Mouse (Mus musculus) intestine, postnatal 0 days (tissue): ENCODE results near the gene Glrx3. TPM values are rescaled to one million over a fixed set of nuclear protein-coding genes. Genes with fewer than 3 reads are reported as not detected.

ENCODE experiments used
- ATAC-seq: fragments of 200-750 bp; cut with Nextera tagmentation; 2 replicates; pipeline ENCODE4 v1.8.0; 2017; ENCODE audit warnings: mild to moderate bottlenecking, moderate TSS enrichment, moderate library complexity
- H3K27ac ChIP-seq: fragments of 300-500 bp; sonication (generic); 2 replicates; pipeline ENCODE4 v1.5.1; 2014; ENCODE audit warnings: mild to moderate bottlenecking, low read depth, low read length, moderate library complexity
- H3K27me3 ChIP-seq: fragments of 300-500 bp; sonication (generic); replicated peaks from 2 replicates; pipeline ENCODE4 v1.6.1; 2014; ENCODE audit warnings: low read length, mixed read lengths; ENCODE audit not compliant: control insufficient read depth, insufficient read depth
- H3K36me3 ChIP-seq: fragments of 300-500 bp; sonication (generic); 2 replicates; pipeline ENCODE4 v1.6.1; 2014; ENCODE audit warnings: mild to moderate bottlenecking, moderate library complexity; ENCODE audit not compliant: control insufficient read depth, insufficient read depth
- H3K4me1 ChIP-seq: fragments of 300-500 bp; sonication (generic); replicated peaks from 2 replicates; pipeline ENCODE4 v1.6.1; 2014; ENCODE audit warnings: antibody characterized with exemption, low read length, mixed read lengths; ENCODE audit not compliant: control insufficient read depth, insufficient read depth
- H3K4me2 ChIP-seq: fragments of 300-500 bp; sonication (generic); replicated peaks from 2 replicates; pipeline ENCODE4 v1.6.1; 2014; ENCODE audit warnings: low read depth, mild to moderate bottlenecking, moderate library complexity
- H3K4me3 ChIP-seq: fragments of 300-500 bp; sonication (generic); 2 replicates; pipeline ENCODE4 v1.5.1; 2014; ENCODE audit warnings: low read depth, low read length
- H3K9ac ChIP-seq: fragments of 300-500 bp; sonication (generic); 2 replicates; pipeline ENCODE4 v1.6.1; 2014; ENCODE audit warnings: mild to moderate bottlenecking, low read depth, low read length
- H3K9me3 ChIP-seq: fragments of 300-500 bp; sonication (generic); 2 replicates; pipeline ENCODE4 v1.6.1; 2016; ENCODE audit warnings: mixed run types; ENCODE audit not compliant: control insufficient read depth
- CTCF ChIP-seq: sonication (generic); IDR thresholded peaks from 2 replicates; pipeline ENCODE4 v1.5.1; 2016; ENCODE audit warnings: low read depth, mild to moderate bottlenecking, control low read depth, antibody characterized with exemption, moderate library complexity
- WGBS: fragments of 180-500 bp; shearing (Covaris S2); extraction: QIAGEN DNeasy Blood & Tissue Kit; methylation state at CpG from one replicate; pipeline ENCODE4 v1.1.7; 2014; 5-methylcytosine and 5-hydroxymethylcytosine counted together
- polyA plus RNA-seq: library from polyadenylated mRNA; unstranded; fragments of >200 nt; fragmentation: Nextera tagmentation; extraction: Ambion mirVana; gene quantifications from 2 replicates; pipeline ENCODE4 v1.2.1, GENCODE M21; 2015

Glrx3 gene
- polyA plus RNA-seq, 1 experiment from 2014 or later, result 127 TPM

DNA sequence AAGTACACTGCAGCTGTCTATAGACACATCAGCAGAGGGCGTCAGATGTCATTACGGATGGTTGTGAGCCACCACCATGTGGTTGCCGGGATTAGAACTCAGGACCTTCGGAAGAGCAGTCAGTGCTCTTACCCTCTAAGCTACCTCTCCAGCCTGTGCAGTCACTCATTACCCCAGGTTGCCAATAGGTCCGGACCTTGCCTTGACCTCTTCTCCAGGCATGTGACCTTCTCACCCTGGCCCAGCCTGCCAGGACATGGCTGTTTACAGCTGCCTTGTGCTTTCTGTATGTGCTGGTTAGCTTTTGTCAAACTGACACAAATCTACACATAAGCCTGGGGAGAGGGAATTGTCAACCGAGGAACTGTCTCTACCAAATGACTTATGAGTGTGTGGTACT, 43.4 kb downstream of the Glrx3 start:
- no peak for ATAC-seq
- no peak overlapping the region for H3K4me3 ChIP-seq
- H3K4me2 ChIP-seq, result no peak overlapping the region
- H3K9ac ChIP-seq, result no peak overlapping the region
- no peaks in the 10 kb centered on the region for H3K36me3 ChIP-seq
- H3K27me3 ChIP-seq, result no peaks in the 10 kb centered on the region
- TF ChIP-seq CTCF, result no peak
- H3K27ac ChIP-seq, result no peak overlapping the region
- WGBS, result 74% methylated on average over 6 of the region's 6 CpGs
- H3K4me1 ChIP-seq, result no peaks in the 10 kb centered on the region
- H3K9me3 ChIP-seq, result no peaks in the 10 kb centered on the region

DNA sequence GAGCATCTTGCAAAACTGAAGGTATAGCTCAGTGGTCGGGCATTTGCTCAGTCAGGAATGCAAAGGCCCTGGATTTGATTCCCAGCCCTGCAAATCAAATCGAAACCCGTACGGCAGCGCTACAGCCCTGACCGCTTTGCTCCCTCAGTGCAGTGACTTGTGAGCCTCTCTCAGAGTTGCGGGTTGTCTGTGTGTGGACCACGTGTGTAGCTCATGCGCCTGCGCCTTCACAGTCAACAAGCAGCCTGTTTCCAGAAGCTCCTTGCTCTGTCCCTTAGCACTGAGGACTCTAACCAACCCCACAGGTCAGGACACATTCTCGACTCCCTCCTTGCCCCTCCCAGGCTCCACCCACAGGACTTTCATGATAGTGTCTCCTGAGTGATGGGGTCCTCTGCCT, 46.6 kb downstream of the Glrx3 start:
- H3K9me3 ChIP-seq, result no peaks in the 10 kb centered on the region
- H3K9ac ChIP-seq, result no peak overlapping the region
- no peaks in the 10 kb centered on the region for H3K36me3 ChIP-seq
- no peak overlapping the region for H3K4me2 ChIP-seq
- WGBS, result 83% methylated on average over 11 of the region's 11 CpGs
- H3K4me3 ChIP-seq, result no peak overlapping the region
- H3K4me1 ChIP-seq, result no peaks in the 10 kb centered on the region
- H3K27ac ChIP-seq, result no peak overlapping the region
- TF ChIP-seq CTCF, result no peak
- ATAC-seq, result no peak
- no peaks in the 10 kb centered on the region for H3K27me3 ChIP-seq

DNA sequence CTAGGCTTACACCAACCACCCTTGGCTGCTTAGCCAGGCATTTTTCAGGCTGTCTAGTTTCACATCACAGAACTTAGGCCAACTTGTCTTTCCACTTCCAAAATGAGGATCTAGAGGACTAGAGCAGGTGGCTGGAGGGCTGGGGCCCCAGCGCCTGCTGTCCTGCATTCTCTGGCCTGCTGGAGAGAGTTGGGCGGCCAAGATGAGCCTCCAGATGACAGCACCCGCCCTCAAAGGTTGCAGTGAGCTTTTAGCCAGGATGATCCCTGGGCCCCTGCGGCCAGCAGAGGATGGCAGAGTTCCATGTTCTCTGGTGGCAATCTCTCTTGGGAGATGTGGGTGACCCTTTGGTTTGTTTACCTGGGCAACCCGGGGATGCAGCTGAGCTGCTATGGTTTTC, 51.0 kb downstream of the Glrx3 start:
- WGBS, result 78% methylated on average over 5 of the region's 5 CpGs
- H3K4me3 ChIP-seq, result no peak overlapping the region
- no peaks in the 10 kb centered on the region for H3K27me3 ChIP-seq
- no peak overlapping the region for H3K9ac ChIP-seq
- H3K4me2 ChIP-seq, result no peak overlapping the region
- H3K27ac ChIP-seq, result no peak overlapping the region
- no peaks in the 10 kb centered on the region for H3K36me3 ChIP-seq
- no peaks in the 10 kb centered on the region for H3K9me3 ChIP-seq
- ATAC-seq, result no peak
- H3K4me1 ChIP-seq, result no peaks in the 10 kb centered on the region
- TF ChIP-seq CTCF, result no peak

DNA sequence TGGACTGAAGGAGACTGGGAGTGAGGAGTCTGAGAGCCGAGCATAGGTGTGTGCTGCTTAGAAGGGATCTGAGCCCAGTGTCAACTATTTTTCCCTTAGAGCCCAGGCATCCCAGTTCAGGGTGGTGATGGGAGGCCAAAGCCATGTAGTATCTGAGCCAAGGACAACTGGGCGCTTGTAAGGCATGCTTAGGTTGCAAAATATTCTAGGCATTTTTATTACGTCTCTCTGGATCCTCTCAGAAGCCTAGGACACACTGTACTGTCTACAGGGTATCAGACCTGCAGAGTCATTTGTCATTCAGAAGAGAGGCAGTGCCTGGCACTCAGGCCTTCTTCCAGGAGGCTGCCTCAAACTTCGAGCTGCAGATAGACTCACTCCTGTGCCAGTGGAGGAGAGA, 53.3 kb downstream of the Glrx3 start:
- TF ChIP-seq CTCF, result no peak
- no peaks in the 10 kb centered on the region for H3K9me3 ChIP-seq
- H3K36me3 ChIP-seq, result no peaks in the 10 kb centered on the region
- no peak for ATAC-seq
- H3K27me3 ChIP-seq, result no peaks in the 10 kb centered on the region
- no peak overlapping the region for H3K4me2 ChIP-seq
- no peak overlapping the region for H3K9ac ChIP-seq
- 47% methylated on average over 4 of the region's 4 CpGs for WGBS
- no peak overlapping the region for H3K4me3 ChIP-seq
- H3K4me1 ChIP-seq, result no peaks in the 10 kb centered on the region
- H3K27ac ChIP-seq, result no peak overlapping the region

DNA sequence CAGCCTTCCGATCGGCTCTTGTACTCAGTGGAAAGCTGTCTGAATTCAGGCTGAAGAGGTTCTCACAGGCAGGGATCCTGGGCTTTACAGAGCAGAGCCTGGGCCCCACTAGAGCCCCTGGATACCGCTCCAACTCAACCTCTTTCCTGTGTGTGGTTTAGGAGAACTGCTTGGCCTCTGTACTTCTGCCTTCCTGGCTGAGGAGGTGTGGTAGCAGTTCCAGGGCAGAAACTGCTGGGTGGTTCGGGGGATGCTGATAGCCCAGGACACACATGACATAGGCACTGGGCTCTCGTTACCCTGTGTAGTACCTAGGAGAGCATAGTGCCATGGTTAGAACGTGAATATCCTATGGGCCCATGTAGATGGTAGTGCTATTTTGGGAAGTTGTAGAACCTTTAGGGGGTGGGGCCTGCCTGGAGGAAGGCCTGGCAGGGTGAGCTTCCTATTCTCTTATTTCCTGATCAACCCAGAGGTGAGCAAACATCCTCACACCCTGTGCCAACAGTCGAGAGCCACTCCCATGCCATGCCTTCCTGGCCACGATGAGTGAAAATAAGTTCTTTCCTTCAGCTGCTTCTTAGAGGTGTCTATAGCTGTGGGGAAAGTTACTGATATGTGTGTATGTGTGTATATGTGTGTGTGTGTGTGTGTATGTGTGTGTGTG, 55.0 kb downstream of the Glrx3 start:
- no peak overlapping the region for H3K4me2 ChIP-seq
- H3K9me3 ChIP-seq, result no peaks in the 10 kb centered on the region
- no peak overlapping the region for H3K9ac ChIP-seq
- no peak for TF ChIP-seq CTCF
- H3K27ac ChIP-seq, result no peak overlapping the region
- H3K4me3 ChIP-seq, result no peak overlapping the region
- WGBS, result 70% methylated on average over 8 of the region's 8 CpGs
- peak; percentile 81 for ATAC-seq
- no peaks in the 10 kb centered on the region for H3K27me3 ChIP-seq
- H3K4me1 ChIP-seq, result no peaks in the 10 kb centered on the region
- H3K36me3 ChIP-seq, result no peaks in the 10 kb centered on the region

DNA sequence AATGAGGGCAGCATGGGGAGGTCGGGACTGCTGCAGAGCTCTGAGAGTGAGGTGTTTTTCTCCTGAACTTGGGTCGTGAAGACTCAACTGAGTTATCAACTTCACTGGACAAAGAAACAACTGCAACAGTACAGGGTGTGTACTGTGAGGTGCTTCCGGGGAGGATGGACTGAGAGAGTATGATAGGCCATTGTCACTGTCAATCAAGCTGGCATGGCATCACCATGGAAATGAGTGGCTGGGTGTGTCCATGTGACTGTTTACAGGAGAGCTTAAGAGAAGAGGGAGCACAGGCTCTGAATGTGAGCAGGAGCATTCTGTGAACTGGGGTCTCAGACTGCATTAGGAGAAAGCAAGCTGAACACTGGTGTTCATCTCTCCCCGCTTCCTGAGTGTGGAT, 61.3 kb downstream of the Glrx3 start:
- H3K9me3 ChIP-seq, result no peaks in the 10 kb centered on the region
- WGBS, result 76% methylated on average over 4 of the region's 4 CpGs
- no peaks in the 10 kb centered on the region for H3K36me3 ChIP-seq
- no peak for ATAC-seq
- H3K27me3 ChIP-seq, result no peaks in the 10 kb centered on the region
- H3K27ac ChIP-seq, result no peak overlapping the region
- H3K4me2 ChIP-seq, result no peak overlapping the region
- TF ChIP-seq CTCF, result no peak
- H3K9ac ChIP-seq, result no peak overlapping the region
- H3K4me3 ChIP-seq, result no peak overlapping the region
- no peaks in the 10 kb centered on the region for H3K4me1 ChIP-seq

DNA sequence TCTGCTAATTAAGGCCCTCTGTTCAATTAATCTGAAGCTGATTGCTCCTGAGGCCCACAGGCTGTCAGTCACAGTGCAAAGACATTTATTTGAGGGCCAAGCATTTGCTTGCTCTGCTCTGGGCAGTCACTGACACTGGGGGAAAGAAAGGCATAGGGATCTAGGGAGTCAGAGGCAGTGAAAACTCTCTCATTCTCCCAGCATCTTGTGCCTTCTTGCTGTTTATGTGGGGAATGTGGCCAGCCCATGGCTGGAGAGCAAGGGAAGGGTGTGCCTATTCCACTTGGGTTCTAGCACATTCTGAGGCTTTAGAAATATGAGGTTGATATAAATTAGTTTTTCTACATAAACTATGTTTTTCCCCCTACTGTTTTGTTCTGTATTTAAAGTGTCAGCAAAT, 80.2 kb downstream of the Glrx3 start:
- Histone ChIP-seq H3K4me3 (no peak overlapping the region), H3K27me3 (no peaks in the 10 kb centered on the region), H3K27ac (no peak overlapping the region), H3K9ac (no peak overlapping the region), H3K4me1 (no peaks in the 10 kb centered on the region), H3K9me3 (no peaks in the 10 kb centered on the region), H3K36me3 (no peaks in the 10 kb centered on the region), H3K4me2 (no peak overlapping the region)
- TF ChIP-seq CTCF, result no peak
- no peak for ATAC-seq
